Mouse (Mus musculus): ENCODE measurements around the gene Grin2d.

Grin2d gene

GRCm38 (mm10) chr7:45782271-45782670, 95.9 kb downstream of the Grin2d start:
- DNase-seq = no peak

Measured in thymus, adult 18-20 months (tissue).